Mouse (Mus musculus) lung, postnatal 36 days (tissue): ENCODE data around the gene Dolk.

Source experiments
- DNase-seq: peaks from one replicate; pipeline ENCODE4 v3.0.0; 2022; ENCODE audit warnings: mixed read lengths

The Dolk gene

DNA sequence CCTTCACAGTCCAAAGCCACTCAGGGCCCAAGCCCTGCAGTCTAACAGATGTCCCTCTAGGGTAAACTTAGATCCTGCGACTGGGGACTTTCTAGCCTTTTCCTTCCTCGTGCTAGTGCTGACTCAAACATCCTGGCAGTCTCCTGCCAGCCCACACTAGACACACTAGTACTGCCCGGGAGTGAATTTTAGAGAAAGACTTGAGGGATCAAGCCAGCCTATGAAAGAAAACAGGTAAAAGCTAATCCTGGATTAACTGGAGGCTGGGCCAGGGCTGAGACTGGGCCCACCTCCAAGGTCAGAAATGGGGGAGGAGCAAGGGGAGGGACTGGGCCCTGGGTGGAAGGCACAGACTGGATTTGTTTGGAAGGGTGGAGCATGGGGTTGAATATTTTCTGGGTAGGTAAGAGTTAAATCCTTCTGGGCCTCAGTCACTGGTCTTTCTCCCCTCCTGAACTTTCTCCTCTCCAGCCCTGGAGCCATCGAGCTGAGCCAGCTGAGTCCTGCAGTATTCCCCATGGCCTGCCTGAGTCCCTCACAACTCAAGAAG, 19.7 kb downstream of the Dolk start:
- DNase-seq: peak; percentile 74

DNA sequence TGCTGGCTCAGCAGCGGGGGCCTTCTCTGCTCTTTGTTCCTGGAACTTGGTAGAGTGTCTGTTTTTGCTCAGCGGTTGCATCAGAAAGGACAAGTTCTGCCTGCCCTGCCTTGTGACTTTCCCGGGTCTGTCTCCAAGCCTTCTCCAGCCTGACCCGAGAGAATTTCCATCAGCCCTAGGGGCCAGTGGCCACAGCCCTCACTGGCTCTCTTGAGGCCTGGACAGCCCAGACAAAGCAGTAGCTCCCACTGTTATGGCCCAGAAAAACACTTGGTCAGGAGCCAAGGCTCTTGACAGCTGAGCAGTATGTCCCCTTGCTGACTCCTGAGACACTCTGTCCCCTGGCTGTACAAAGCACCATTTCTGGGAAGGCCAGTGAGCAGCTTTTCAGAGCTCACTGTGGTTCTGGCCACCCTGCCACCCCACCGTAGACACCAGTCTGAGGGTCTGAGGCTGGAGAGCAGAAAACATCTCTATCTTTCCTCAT, 20.3 kb downstream of the Dolk start, which contains the start of gene Phyhd1:
Gene Phyhd1, plus strand, starts transcription at position 437 of the 487 bp plus-strand sequence.
- DNase-seq: peak; percentile 87

DNA sequence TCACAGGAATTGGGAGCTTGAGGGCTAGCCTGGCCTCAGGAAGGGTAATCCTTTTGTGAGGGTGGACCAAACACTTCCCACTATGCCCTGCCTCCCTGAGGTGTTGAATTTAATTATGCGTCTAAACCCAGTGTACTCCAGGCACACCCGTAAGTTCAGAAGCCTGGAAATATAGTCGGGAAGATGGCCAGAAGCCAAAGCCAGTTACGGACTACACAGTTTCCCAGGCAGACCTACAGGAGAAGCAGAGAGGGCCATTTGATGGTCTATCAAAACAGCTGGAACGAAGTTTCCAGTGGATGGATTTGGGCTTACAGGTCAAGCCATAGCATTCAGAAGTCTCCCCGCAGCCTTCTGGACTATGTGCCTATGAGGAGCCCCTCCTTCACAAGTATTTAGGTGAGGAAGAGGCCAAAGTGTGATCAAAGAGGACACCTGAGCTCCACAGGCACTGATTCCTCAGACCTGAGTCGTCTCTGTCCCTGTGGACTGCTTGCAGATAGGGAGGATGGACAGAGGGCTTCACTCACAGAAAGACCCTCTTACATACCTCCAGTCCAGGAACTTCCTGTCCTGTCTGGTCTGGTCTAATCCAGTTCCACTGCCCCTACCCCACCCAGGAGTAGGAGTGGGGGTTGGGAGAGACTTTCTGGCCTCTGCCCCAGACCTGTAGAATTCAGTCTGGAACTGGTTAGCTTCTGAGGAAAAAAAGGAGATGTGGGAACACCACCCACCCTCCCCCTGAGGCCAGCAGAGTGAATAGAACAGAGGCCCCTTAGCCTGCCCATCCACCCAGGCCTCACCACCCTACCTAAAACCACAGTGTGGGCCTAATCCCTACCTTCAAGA, 21.2 kb downstream of the Dolk start:
- DNase-seq: no peak

DNA sequence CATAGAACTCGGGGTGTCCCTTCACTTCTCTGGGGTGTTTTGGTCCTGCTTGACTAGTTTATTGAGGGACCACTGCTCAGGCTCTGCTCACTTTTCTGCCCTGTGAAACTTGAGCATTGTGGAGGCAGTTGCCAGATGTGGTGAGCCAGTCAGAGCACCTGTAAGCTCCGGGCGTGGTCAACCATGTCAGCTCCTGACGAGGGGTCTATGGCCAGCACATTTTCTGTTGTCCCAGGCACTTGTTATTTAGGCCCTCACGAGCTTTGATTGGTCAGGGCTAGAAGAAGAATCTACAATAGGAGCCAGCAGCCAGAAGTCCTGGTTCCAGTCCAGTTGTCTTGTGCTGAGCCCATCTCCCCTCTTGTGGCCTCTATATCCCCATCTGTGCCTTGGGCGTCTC, 22.3 kb downstream of the Dolk start:
- no peak for DNase-seq

DNA sequence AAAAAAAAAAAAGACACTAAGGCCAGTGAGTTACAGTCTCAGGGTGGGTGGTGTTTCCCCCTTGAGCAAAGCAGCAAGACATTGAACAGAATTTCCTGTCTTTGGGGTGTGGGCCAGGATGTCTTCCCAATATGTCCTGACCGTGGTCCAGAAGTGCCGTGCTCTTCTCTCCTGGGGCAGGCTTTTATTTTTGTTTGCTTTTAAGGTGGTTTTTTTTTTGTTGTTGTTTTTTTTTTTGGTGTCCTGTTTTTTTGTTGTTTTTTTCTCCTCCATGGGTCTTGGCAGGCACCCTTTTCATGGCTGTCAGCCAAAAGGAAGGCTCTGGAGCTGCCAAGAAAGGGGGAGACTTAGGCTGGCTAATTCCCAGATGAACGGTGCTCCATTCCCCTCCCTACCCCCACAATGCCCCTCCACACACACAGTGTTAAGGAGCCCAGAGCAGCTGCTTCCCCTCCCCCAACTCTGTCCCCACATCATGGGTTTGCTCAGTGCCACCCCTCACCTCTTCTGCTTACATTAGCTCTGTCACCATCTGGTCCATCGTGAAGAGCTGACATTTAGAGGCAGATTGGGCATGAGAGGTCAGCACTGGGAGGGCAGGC, 23.2 kb downstream of the Dolk start:
- peak; percentile 55 for DNase-seq

DNA sequence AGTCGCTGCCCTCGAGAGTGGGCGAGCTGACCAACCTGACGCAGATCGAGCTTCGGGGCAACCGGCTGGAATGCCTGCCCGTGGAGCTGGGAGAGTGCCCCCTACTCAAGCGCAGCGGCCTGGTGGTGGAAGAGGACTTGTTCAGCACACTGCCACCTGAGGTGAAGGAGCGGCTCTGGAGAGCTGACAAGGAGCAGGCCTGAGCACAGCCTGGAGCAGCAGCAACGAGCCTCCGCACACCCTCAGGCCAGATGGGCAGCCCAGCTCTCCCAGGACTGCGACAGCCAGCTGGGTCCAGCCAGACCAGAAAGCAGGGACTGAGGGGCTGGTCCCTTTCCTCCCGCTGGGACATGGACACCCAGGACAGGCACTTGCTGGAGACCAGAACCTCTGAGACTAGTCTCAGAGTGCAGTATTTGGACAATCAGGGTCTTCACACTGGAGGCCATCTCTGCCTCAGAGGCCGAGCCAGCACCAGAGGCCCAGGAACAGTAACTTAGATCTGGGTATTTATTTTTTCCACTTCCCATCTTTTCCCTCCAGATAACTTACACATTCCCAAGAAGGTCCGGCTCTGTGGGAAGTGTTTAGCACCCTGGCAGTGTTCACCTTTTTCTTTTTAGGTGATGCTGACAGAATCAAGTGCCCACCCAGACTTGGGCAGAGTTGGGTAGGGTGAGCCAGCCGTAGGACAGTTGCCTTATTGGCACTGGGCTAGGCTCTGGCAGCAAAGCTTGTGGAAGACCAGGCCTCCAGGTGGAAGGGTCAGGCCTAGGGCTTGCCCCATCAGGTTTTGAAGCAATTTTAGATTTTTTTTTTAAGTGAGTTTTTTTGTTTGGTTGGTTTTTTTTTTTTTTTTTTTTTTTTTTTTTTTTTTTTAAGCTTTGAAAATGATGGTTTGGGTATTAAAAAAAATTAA, 24.0 kb downstream of the Dolk start:
- DNase-seq: no peak

DNA sequence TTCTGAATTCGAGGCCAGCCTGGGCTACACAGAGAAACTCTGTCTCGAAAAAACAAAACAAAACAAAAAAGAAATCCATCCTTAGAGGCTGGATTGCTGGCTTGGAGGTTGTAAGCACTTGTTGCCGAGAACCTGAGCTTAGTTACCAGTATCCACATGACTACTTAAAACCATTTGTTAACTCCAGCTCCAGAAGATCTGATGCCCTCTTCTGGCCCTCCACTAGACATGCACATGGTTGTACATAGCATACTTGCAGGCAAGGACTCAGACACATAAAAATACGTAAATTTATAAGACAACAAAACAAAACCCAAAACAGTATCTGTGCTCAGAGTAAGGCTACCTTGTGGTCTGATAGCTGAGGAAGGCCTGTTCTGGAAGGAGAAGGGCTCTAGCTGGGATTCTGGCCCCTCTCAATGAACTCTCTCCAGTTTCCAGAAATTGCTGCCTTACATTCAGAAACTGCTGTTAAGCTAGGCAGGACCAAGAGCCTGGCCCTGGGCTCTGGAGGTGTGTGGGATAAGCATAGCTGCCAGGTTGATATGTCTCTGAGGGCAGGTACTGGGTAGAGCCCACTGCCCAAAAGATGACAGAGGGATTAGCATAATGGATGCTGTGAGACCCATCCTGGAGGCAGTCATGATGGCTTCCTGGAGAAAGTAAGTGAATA, 24.9 kb downstream of the Dolk start:
- no peak for DNase-seq

DNA sequence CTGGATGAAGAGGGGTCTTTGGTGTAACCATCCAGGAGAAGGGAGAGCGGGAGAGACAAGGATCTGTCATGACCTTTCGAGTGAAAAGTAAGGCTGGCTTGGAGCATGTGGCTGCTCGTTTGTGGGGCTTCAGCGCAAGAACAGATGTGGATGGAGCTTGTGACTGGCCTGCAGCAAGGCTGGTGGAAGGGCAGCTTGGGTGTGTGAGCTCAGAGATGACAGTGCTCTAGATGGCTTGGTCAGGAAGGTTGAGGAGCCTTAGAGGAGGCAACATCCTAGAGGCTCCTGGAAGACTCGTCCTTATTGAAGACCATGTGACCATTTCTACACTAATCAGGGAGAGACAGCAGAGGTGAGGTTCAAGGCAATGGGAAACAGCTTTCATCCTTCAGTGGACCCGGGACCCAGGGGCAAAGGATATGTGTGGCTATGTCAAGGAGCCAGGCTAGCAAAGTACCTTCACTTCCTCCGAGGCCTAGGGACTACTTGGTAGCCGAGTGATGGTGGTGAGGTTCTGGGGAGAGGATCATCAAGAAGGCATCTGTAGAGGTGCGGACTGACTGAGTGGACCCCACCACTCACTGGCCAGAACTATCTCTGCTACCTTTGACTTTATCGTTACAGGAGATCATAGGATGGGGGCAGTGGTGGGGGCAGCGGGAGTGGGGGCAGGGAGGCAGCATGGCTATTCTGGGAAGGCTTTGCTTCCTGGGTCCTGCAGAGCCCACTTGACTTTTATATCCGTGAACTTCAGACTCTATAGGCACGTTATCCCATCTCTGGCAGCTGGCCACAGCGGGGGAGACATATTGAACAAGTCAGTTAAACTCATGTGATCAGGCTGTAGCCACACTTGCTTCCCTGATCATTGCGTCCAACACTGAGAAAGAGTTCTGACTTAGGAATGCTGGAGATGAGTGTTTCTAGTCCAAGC, 26.7 kb downstream of the Dolk start:
- DNase-seq: no peak

DNA sequence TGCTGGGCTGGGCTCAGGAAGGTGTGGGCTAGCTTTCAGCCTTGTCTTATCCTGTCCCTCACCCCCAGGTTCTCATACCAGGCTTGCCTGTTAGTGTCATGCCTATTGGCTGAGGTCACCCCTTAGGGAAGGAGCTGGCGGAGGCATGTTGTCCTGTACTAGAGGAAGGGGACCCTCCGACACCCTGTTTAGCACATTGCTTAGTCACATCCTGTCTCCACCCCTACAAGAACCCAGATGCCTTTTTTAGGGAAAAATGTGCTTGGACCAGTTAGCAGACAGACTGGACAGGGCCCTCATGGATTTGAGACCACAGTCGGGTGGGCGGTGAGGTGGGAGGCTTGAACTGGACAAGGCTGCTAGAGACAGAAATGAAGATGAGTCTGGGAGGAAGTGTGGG, 27.5 kb downstream of the Dolk start:
- peak; percentile 82 for DNase-seq

DNA sequence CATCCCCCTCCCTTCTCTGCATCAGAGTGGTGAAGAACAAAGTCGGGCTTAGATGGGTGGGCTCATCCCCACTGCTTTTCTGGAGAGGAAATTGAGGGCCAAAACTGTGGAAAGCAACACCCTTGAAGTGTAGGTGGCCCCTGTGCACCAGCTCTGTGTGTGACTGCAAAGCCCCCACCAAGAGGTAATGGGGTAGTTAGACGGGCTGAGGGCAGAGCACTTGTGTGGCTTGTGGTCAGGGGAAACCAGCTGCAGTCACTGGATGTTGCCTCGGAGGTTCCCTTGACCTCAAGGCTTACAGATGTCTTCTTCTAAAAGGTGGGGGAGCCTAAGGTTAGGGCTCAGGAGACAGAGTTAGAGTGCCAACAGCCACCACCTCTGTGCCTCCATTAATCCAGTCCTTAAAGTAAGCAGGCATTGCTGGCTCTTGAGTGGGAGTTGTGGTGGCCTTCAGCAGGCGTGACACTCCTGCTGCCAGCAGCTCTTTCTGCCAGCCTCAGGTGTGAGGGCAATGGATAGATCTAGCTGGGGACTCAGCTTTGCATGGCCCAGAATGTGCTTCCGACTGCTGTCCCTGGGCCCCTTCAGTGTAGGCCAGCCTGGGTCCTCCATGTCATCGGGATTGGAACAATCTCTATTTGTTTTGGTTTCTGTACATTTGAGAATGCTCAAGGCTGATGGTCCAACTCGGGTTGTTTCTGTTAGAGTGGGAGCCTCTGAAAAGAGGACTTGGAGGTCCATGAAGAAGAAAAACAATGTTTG, 28.3 kb downstream of the Dolk start:
- no peak for DNase-seq

DNA sequence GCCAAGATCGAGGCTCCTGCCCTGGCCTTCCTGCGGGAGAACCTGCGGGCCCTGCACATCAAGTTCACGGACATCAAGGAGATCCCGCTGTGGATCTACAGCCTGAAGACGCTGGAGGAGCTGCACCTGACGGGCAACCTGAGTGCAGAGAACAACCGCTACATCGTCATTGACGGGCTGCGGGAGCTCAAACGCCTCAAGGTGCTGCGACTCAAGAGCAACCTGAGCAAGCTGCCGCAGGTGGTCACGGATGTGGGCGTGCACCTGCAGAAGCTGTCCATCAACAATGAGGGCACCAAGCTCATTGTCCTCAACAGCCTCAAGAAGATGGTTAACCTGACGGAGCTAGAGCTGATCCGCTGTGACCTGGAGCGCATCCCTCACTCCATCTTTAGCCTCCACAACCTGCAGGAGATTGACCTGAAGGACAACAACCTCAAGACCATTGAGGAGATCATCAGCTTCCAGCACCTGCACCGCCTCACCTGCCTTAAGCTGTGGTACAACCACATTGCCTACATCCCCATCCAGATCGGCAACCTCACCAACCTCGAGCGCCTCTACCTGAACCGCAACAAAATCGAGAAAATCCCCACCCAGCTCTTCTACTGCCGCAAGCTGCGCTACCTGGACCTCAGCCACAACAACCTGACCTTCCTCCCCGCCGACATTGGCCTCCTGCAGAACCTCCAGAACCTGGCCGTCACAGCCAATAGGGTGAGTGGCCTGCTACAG, 29.4 kb downstream of the Dolk start:
- no peak for DNase-seq

DNA sequence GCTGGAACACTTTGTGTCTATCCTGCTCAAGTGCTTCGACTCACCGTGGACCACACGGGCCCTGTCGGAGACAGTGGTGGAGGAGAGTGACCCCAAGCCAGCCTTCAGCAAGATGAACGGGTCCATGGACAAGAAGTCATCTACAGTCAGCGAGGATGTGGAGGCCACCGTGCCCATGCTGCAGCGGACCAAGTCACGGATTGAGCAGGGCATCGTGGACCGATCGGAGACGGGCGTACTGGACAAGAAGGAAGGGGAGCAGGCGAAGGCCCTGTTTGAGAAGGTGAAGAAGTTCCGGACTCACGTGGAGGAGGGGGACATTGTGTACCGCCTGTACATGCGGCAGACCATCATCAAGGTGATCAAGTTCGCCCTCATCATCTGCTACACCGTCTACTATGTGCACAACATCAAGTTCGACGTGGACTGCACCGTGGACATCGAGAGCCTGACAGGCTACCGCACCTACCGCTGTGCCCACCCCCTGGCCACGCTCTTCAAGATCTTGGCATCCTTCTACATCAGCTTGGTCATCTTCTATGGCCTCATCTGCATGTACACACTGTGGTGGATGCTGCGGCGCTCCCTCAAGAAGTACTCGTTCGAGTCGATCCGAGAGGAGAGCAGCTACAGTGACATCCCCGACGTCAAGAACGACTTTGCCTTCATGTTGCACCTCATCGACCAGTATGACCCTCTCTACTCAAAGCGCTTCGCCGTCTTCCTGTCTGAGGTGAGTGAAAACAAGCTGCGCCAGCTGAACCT, 30.3 kb downstream of the Dolk start:
- DNase-seq: no peak

DNA sequence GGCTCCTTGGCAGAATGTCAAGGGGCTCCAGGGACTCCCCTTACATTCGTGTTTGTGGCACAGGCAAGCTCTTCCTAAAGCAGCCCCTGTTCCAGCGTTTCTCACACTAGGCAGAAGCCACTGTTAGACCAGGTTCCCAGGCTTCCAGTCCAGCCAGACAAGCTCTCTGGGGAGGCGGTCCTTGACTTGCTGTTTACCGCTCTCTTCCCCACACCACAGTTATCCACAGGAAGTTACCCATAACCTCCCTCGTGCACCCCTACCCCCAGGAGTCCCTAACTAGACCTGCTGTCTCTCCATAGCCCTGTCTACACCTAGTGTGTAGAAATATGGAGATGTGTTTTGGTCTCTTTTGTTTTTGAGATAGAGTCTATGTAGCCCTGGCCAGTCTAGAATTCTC, 32.3 kb downstream of the Dolk start:
- DNase-seq: no peak

DNA sequence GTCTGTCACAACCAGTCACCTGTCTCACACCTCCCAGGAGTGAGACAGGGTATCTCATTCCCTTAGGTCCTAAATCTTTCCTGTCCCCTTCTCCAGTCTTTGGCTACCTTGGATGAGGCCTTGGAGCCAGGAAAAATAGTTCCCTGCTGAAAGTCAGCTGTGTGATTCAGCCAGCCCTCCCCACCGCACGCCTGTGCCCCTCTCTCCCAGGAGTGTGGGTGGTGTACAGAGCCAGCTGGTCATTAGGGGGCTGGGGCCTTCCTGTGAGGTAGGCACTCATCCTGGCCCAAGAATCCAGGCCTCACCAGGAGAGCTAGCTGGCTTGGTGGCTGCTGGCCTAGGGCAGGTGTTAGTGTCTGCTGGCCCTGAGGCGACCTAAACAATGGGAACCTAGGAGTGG, 33.6 kb downstream of the Dolk start:
- no peak for DNase-seq

DNA sequence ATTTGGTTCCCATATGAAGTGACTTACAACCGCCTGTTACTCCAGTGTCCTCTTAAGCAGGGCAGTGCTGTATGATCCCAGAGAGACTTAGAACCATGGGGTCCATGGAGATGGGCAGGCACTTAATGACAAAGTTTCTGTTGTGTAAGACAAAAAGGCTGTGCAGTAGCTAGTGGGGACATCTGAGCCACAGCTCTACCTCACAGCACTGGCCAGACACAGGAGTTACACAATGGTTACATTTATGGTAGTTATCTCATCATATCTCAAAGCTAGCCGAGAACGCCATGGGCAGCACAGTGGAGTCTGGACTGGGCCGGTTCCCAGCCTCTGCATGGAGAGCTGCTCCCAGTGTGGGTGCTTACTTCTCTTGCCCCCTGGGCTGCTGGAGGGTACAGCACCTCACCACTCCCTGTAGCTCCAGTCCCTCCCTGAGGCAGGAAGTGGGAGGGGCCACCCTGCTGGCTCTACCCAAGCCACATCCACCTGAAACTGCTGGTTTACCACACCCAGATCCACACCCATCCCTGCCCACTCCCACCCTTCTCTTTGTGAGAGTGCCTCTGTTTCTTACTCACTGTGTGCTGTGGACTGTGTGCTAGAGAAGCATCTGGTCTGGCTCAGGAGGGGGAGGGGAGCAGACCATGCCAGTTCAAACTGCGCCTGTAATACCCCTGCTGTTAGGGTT, 34.6 kb downstream of the Dolk start:
- DNase-seq: peak; percentile 70

DNA sequence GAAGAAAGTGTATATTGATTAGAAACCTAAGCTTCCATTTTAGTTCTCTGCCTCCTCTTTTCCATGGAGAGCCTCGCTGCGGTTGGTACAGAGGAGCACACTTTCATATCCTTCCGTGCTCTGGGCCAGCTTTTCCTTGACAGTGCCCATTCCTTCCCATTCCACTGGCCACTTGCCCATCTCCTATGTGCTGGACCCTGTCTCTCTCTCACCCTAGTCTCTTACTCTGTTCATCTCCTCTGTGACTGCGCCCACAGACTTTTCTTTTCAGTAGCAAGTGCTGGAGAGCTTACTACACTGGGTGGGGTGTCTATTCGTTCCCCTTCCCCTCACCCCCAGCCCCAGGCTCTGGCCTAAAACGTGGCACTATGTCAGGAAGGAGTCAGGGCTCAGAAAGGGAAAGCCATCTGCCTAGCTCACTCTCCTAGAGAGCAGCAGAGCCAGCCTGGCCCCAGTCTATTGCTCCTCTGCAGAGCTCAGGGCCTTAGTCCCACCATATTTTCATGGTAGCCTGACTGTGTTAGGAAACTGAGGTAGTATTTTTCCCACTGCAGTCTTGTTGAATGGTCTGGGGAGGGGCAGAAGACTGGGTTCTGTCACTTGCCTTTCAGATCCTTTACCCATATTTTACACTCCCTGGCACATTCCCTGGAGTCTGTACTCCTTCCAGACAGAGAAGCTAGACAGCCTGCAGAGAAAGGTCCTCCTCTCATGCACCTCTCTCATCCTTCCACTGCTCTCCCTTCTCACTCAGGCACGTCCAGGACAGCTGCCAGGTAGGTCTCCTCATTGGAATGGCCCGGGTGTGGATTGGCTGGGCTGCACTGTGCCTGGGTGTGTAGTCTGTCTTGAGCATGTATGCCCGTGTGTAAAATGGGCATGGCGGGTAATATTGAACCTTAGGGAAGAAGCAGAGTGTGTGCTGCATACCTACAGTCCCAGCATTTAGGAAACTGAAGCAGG, 35.7 kb downstream of the Dolk start:
- no peak for DNase-seq

DNA sequence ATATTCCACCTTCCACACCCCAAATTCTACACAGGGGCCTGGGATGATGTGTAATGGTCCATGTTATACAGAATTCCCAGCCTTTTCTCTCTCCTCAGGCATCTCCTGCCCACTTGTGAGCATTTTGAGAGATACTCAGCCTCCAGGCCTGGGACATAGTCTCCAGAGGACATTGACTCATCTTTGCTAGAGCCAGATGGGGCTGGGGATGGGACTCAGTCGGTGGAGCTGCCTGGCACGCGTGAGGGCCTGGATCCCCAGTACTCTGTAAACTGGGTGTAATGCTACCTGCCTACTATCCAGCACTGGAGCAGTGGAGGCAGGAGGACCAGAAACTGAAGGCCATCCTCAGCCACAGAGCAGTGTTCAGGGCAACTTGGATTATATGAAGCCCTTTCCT, 37.0 kb downstream of the Dolk start:
- DNase-seq: no peak
